Mouse (Mus musculus): ENCODE data around the gene Pnma1.

DNA sequence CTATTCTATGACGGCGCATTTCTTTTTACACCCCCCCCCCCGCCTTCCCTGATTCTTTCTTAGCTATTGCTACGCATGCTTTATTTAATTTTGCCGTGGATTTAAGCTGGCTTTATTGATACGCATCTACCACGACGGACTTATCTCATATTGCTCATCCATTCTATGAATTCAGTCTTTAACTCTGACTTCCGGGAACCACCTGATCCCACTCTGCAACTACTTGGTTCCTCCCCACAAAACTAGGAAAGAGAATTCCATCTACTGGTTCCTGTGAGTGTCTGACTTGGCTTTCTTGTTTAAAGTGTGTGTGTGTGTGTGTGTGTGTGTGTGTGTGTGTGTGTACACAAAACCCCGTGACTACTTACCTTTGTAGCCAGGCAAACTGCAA, 328 bp upstream of the Pnma1 start:
- no peak for TF ChIP-seq CTCF (IDR thresholded peaks at IDR 0.05; ENCODE audit: low read depth)
- TF ChIP-seq EP300 (IDR thresholded peaks at IDR 0.05; ENCODE audit: low read depth), result no peak
